Mouse (Mus musculus): ENCODE results near the gene Lxn. TPM values are rescaled to one million over a fixed set of nuclear protein-coding genes. Genes with fewer than 3 reads are reported as not detected.

Lxn gene
- total and polyA plus RNA-seq, 2 experiments from 2014 or later, result 46.0 to 130 TPM

DNA sequence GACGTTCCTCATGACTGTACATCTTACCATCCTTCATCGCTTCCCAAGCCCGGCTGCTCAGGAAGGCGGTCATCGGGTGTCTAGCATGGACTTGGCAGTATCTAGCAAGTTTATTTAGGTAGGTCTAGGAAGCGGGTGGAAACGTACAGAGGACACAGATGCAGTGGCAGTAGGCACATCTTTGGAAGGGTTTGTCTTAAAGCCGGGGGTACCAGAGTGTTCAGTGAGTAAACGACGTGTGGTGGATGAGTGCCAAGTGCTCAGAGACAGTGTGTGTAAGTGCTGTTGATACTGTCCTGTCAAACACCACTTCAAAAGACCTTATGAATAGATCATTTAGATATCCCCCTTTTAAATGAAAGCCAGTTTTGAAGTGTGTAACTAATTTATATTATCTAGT is 1.1 kb downstream of the Lxn start:
- Histone ChIP-seq H3K36me3 (ENCODE audit: insufficient read depth) (peaks cover 5% of the 10 kb centered on the region; the same call in 1 of the 2 replicates), H3K9ac (no peak overlapping the region; the same call in 1 of the 2 replicates), H3K4me1 (ENCODE audit: insufficient read depth) (0 out of 2 replicates have a peak, but pooled peaks cover 3% of the 10 kb centered on the region), H3K27ac (ENCODE audit: low read depth, low read length) (no peak overlapping the region), H3K9me3 (ENCODE audit: low read length) (no peaks in the 10 kb centered on the region), H3K4me3 (ENCODE audit: low read depth, low read length) (peak overlapping the region; percentile 62), H3K4me2 (ENCODE audit: low read depth) (peak overlapping the region; percentile 90), H3K27me3 (ENCODE audit: insufficient read depth, low read length) (no peaks in the 10 kb centered on the region)
- ATAC-seq, result no peak
- 36% methylated on average over 10 of the region's 10 CpGs for WGBS
- no peak for TF ChIP-seq CTCF (IDR thresholded peaks at IDR 0.05; ENCODE audit: low read depth)
- DNase-seq, result peak; percentile 15

- DNase-seq (peak; percentile 6), ATAC-seq (peak; percentile 24; the same call in 1 of the 2 replicates)
- Histone ChIP-seq H3K4me2 (ENCODE audit: low read depth) (peak overlapping the region; percentile 90), H3K27me3 (ENCODE audit: insufficient read depth, low read length) (no peaks in the 10 kb centered on the region), H3K4me3 (ENCODE audit: low read depth, low read length) (no peak overlapping the region), H3K27ac (ENCODE audit: low read depth, low read length) (no peak overlapping the region), H3K4me1 (ENCODE audit: insufficient read depth) (0 out of 2 replicates have a peak, but pooled peaks cover 3% of the 10 kb centered on the region), H3K9ac (no peak overlapping the region), H3K9me3 (ENCODE audit: low read length) (no peaks in the 10 kb centered on the region), H3K36me3 (ENCODE audit: insufficient read depth) (peaks cover 9% of the 10 kb centered on the region)
- TF ChIP-seq CTCF (IDR thresholded peaks at IDR 0.05; ENCODE audit: low read depth), result no peak
- 35% methylated on average over 7 of the region's 7 CpGs for WGBS
These were observed 1.7 kb downstream of the Lxn start for GRCm38 (mm10) chr3:67462015-67462414.

DNA sequence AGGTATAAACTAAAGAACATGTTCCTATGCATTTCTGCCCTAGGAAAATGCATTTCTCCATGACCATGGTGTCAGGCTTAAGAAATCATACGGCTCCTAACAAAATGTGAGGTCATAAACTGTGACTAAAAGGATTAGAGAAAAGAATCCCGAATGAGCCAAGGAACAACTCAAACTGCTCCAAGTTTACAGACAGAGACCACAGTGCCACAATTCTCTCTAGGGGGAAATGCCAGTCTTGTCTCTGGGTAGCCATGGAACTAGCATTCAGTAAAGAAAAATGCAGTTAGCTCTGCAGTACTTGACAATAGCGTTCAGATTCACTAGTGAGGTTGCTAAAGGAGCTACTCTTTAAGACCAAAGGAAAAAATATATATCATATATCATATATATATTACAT is 3.8 kb downstream of the Lxn start:
- DNase-seq (peak; percentile 7), ATAC-seq (no peak)
- Histone ChIP-seq H3K9me3 (ENCODE audit: low read length) (no peaks in the 10 kb centered on the region), H3K9ac (no peak overlapping the region), H3K4me1 (ENCODE audit: insufficient read depth) (0 out of 2 replicates have a peak, but pooled peaks cover 3% of the 10 kb centered on the region), H3K4me2 (ENCODE audit: low read depth) (no peak overlapping the region), H3K4me3 (ENCODE audit: low read depth, low read length) (no peak overlapping the region), H3K27me3 (ENCODE audit: insufficient read depth, low read length) (no peaks in the 10 kb centered on the region), H3K36me3 (ENCODE audit: insufficient read depth) (peaks cover 31% of the 10 kb centered on the region), H3K27ac (ENCODE audit: low read depth, low read length) (no peak overlapping the region)
- no peak for TF ChIP-seq CTCF (IDR thresholded peaks at IDR 0.05; ENCODE audit: low read depth)
- WGBS, result 40% methylated on average over 3 of the region's 3 CpGs

GRCm38 (mm10) chr3:67450601-67451210 is 13.0 kb downstream of the Lxn start:
- Histone ChIP-seq H3K9me3 (ENCODE audit: low read length) (no peaks in the 10 kb centered on the region), H3K27ac (ENCODE audit: low read depth, low read length) (no peak overlapping the region), H3K36me3 (ENCODE audit: insufficient read depth) (peaks cover 60% of the 10 kb centered on the region), H3K4me2 (ENCODE audit: low read depth) (no peak overlapping the region), H3K4me3 (ENCODE audit: low read depth, low read length) (no peak overlapping the region), H3K9ac (no peak overlapping the region), H3K27me3 (ENCODE audit: insufficient read depth, low read length) (no peaks in the 10 kb centered on the region), H3K4me1 (ENCODE audit: insufficient read depth) (no peaks in the 10 kb centered on the region)
- DNase-seq (no peak), ATAC-seq (no peak)
- WGBS, result 68% methylated on average over 5 of the region's 5 CpGs
- no peak for TF ChIP-seq CTCF (IDR thresholded peaks at IDR 0.05; ENCODE audit: low read depth)

DNA sequence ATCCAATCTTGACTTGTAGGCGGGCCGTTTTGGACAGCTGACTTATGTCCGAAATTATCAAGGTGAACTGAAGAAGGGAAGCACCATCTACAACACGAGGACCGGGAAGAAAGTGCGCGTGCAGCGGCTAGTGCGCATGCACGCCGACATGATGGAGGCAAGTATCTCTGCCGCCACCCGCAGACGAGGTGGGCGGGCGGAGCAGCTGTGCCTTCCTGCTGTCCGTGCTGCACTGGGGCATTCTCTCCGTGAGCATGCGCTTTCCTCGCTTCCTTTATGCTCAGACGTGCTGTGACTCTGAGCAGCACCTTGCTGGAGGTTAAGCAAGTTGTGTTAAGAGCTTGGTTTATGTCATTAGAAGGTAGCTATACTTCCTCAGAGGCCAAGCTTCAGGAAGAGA is 14.1 kb downstream of the Lxn start:
- Histone ChIP-seq H3K4me3 (ENCODE audit: low read depth, low read length) (no peak overlapping the region), H3K4me2 (ENCODE audit: low read depth) (no peak overlapping the region), H3K9ac (no peak overlapping the region), H3K4me1 (ENCODE audit: insufficient read depth) (no peaks in the 10 kb centered on the region), H3K27me3 (ENCODE audit: insufficient read depth, low read length) (no peaks in the 10 kb centered on the region), H3K36me3 (ENCODE audit: insufficient read depth) (peaks cover 54% of the 10 kb centered on the region), H3K27ac (ENCODE audit: low read depth, low read length) (no peak overlapping the region), H3K9me3 (ENCODE audit: low read length) (no peaks in the 10 kb centered on the region)
- DNase-seq (no peak), ATAC-seq (no peak)
- WGBS, result 94% methylated on average over 21 of the region's 21 CpGs
- no peak for TF ChIP-seq CTCF (IDR thresholded peaks at IDR 0.05; ENCODE audit: low read depth)

- no peaks in the 10 kb centered on the region for H3K9me3 ChIP-seq (ENCODE audit: low read length)
- no peak overlapping the region for H3K9ac ChIP-seq
- no peak overlapping the region for H3K27ac ChIP-seq (ENCODE audit: low read depth, low read length)
- no peak for TF ChIP-seq CTCF (IDR thresholded peaks at IDR 0.05; ENCODE audit: low read depth)
- no peaks in the 10 kb centered on the region for H3K27me3 ChIP-seq (ENCODE audit: insufficient read depth, low read length)
- H3K4me1 ChIP-seq (ENCODE audit: insufficient read depth), result no peaks in the 10 kb centered on the region
- ATAC-seq, result no peak
- no peak overlapping the region for H3K4me2 ChIP-seq (ENCODE audit: low read depth)
- H3K4me3 ChIP-seq (ENCODE audit: low read depth, low read length), result no peak overlapping the region
- DNase-seq, result no peak
- WGBS, result 92% methylated on average over 2 of the region's 2 CpGs
- peaks cover 60% of the 10 kb centered on the region for H3K36me3 ChIP-seq (ENCODE audit: insufficient read depth)
These were observed 16.6 kb downstream of the Lxn start for GRCm38 (mm10) chr3:67447143-67447542.

DNA sequence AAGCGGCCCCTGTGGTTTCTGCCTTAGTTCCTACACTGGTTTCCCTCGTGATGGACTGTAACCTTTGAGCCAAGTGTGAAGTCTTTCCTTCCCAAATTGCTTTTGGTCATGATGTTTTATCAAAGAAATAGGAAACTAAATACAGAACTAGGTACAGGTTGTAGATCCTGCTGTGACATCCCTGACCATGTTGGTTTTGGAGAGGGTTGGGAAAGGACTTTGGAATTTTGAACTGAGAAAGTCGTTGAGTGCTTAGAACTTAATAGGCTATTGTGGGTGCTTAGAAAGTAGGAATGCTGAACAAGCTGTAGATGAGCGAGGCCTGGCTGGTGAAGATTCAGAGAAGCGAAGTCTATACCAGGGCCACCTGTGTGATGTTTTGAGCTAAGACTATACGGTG is 29.7 kb downstream of the Lxn start:
- Histone ChIP-seq H3K4me1 (ENCODE audit: insufficient read depth) (peaks cover 8% of the 10 kb centered on the region), H3K27me3 (ENCODE audit: insufficient read depth, low read length) (no peaks in the 10 kb centered on the region), H3K9me3 (ENCODE audit: low read length) (no peaks in the 10 kb centered on the region), H3K27ac (ENCODE audit: low read depth, low read length) (no peak overlapping the region), H3K4me2 (ENCODE audit: low read depth) (no peak overlapping the region), H3K9ac (no peak overlapping the region), H3K36me3 (ENCODE audit: insufficient read depth) (peaks cover 41% of the 10 kb centered on the region), H3K4me3 (ENCODE audit: low read depth, low read length) (no peak overlapping the region)
- no peak for TF ChIP-seq CTCF (IDR thresholded peaks at IDR 0.05; ENCODE audit: low read depth)
- ATAC-seq (no peak), DNase-seq (no peak)
- WGBS, result 94% methylated on average over 6 of the region's 6 CpGs
